Mouse (Mus musculus) kidney, postnatal 0 days (tissue): ENCODE data around the gene Ildr2. TPM values are rescaled to one million over a fixed set of nuclear protein-coding genes. Genes with fewer than 3 reads are reported as not detected.

Experiments
- ATAC-seq: fragments of 200-750 bp; cut with Nextera tagmentation; replicated peaks from 2 replicates; pipeline ENCODE4 v1.8.0; 2017; ENCODE audit warnings: low read depth, moderate number of reproducible peaks, moderate TSS enrichment, moderate library complexity; ENCODE audit not compliant: low FRiP score
- DNase-seq: peaks from one replicate; pipeline ENCODE4 v3.0.0-alpha.2; 2016; ENCODE audit warnings: low spot score
- H3K27ac ChIP-seq: fragments of 300-500 bp; sonication (generic); 2 replicates; pipeline ENCODE4 v1.5.1; 2014; ENCODE audit warnings: mild to moderate bottlenecking
- H3K27me3 ChIP-seq: fragments of 300-500 bp; sonication (generic); 2 replicates; pipeline ENCODE4 v1.6.1; 2014; ENCODE audit warnings: low read length, mixed read lengths; ENCODE audit not compliant: insufficient read depth
- H3K36me3 ChIP-seq: fragments of 300-500 bp; sonication (generic); 2 replicates; pipeline ENCODE4 v1.6.1; 2014; ENCODE audit warnings: low read length, mixed read lengths; ENCODE audit not compliant: insufficient read depth
- H3K4me1 ChIP-seq: fragments of 300-500 bp; sonication (generic); replicated peaks from 2 replicates; pipeline ENCODE4 v1.6.1; 2014; ENCODE audit warnings: antibody characterized with exemption, low read length, mixed read lengths; ENCODE audit not compliant: insufficient read depth
- H3K4me2 ChIP-seq: fragments of 300-500 bp; sonication (generic); 2 replicates; pipeline ENCODE4 v1.6.1; 2014; ENCODE audit warnings: mild to moderate bottlenecking, low read length, moderate library complexity, mixed read lengths
- H3K4me3 ChIP-seq: fragments of 300-500 bp; sonication (generic); replicated peaks from 2 replicates; pipeline ENCODE4 v1.5.1; 2014; ENCODE audit warnings: low read depth, low read length
- H3K9ac ChIP-seq: fragments of 300-500 bp; sonication (generic); 2 replicates; pipeline ENCODE4 v1.6.1; 2014; ENCODE audit warnings: low read depth, low read length
- H3K9me3 ChIP-seq: fragments of 300-500 bp; sonication (generic); replicated peaks from 2 replicates; pipeline ENCODE4 v1.6.1; 2016; ENCODE audit warnings: low read length, inconsistent platforms, mixed read lengths
- CTCF ChIP-seq: IDR thresholded peaks from 2 replicates; pipeline ENCODE4 v1.5.1; 2016; ENCODE audit warnings: antibody characterized with exemption, low read depth, mild to moderate bottlenecking, moderate library complexity
- WGBS: fragments of 180-500 bp; shearing (Covaris S2); extraction: QIAGEN DNeasy Blood & Tissue Kit; methylation state at CpG from one replicate; pipeline ENCODE4 v1.1.7; 2014; 5-methylcytosine and 5-hydroxymethylcytosine counted together
- polyA plus RNA-seq: library from polyadenylated mRNA; unstranded; fragments of >200 nt; fragmentation: Nextera tagmentation; extraction: Ambion mirVana; gene quantifications from 2 replicates; pipeline ENCODE4 v1.2.1, GENCODE M21; 2015

Ildr2 gene
- polyA plus RNA-seq, 1 experiment from 2014 or later, result 3.1 TPM

DNA sequence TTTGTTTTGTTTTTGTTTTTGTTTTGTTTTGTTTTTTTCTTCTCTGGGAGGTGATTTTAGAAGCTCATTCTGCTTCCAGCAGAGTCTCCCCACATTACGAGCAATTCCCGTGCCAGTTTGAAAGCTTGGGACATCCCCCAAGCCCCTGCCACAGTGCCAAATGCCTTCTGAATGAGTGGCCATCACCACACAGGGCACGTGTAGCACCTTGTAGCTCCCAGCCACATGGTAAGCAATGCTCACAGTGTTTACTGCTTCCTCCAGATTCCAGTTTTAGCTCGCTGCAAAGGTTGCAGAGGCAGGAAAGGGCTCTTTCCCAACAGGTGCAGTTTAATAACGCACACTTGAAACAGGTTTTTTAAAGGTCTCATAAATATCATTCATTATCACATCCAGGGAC, 107.0 kb downstream of the Ildr2 start:
- DNase-seq (no peak), ATAC-seq (no peak)
- Histone ChIP-seq H3K9ac (no peak overlapping the region), H3K36me3 (no peaks in the 10 kb centered on the region), H3K4me3 (no peak overlapping the region), H3K27ac (no peak overlapping the region), H3K27me3 (no peaks in the 10 kb centered on the region), H3K4me2 (no peak overlapping the region), H3K4me1 (no peaks in the 10 kb centered on the region), H3K9me3 (no peaks in the 10 kb centered on the region)
- TF ChIP-seq CTCF, result no peak
- WGBS, result 68% methylated on average over 5 of the region's 5 CpGs

DNA sequence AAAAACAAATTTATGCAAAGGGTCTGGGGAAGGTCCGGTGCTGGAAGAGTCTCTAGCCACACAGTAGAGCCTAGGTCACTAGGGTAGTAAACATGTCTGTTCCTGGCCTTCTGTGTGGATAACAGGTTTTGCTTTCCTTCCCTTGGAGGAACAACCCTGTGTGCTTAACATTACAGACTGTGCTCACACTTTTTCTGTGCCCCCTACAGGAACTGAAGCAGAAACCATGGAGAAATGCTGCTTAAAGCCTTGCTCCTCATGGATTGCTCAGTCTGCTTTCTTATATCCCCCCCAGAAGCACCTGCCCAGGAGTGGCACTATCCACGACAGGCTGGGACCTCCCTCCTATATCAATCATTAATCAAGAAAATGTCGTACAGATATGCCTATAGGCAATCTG, 107.9 kb downstream of the Ildr2 start:
- no peaks in the 10 kb centered on the region for H3K9me3 ChIP-seq
- WGBS, result 46% methylated on average over 3 of the region's 3 CpGs
- H3K4me2 ChIP-seq, result no peak overlapping the region
- no peak for ATAC-seq
- no peak overlapping the region for H3K9ac ChIP-seq
- no peaks in the 10 kb centered on the region for H3K27me3 ChIP-seq
- H3K36me3 ChIP-seq, result no peaks in the 10 kb centered on the region
- H3K27ac ChIP-seq, result no peak overlapping the region
- 0 out of 2 replicates have a peak, but pooled peaks have one; percentile 19 for TF ChIP-seq CTCF
- DNase-seq, result no peak
- no peak overlapping the region for H3K4me3 ChIP-seq
- no peaks in the 10 kb centered on the region for H3K4me1 ChIP-seq

DNA sequence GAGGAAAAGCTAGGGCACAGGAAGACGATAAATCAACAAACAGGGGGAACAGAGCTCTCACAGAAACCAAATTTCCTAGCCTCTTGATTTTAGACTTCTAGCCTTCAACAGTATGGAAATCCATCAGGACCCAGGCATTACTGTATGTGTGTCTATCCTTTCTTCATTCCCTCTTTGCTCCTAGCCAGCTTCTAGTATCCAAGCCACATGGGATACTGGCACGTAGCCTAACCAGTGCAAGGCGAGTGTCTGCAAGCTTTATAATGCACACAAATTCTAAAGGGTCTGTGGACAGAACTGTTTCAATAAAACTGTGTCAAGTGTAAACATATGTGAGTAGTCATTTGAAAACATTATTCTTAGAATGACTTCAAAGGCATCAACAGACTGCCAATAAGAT, 108.7 kb downstream of the Ildr2 start:
- no peak overlapping the region for H3K4me3 ChIP-seq
- no peak for ATAC-seq
- H3K9ac ChIP-seq, result no peak overlapping the region
- no peak for TF ChIP-seq CTCF
- no peaks in the 10 kb centered on the region for H3K9me3 ChIP-seq
- H3K27me3 ChIP-seq, result no peaks in the 10 kb centered on the region
- no peaks in the 10 kb centered on the region for H3K36me3 ChIP-seq
- no peak overlapping the region for H3K4me2 ChIP-seq
- H3K27ac ChIP-seq, result no peak overlapping the region
- WGBS, result 70% methylated on average over 3 of the region's 3 CpGs
- DNase-seq, result no peak
- no peaks in the 10 kb centered on the region for H3K4me1 ChIP-seq

DNA sequence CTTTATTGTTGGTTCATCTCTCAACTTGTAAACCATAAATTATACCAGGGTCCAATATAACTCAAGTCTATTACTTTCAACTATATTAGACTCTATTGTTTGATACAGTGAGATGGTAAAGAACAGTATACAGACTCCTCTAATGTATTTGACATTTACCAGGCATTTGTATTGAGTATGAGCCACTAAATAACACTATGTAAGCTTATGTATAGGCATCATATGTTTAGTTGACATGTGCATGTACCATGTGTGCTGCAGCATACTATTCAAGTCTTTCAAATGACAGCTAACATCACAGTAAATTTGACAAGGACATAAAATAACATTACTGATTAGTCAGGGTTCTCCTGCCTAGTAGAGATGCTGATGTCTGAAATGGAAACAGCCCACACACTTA, 109.2 kb downstream of the Ildr2 start:
- ATAC-seq (no peak), DNase-seq (no peak)
- no peaks in the 10 kb centered on the region for H3K4me1 ChIP-seq
- no peak overlapping the region for H3K27ac ChIP-seq
- no peaks in the 10 kb centered on the region for H3K9me3 ChIP-seq
- no peak for TF ChIP-seq CTCF
- no peak overlapping the region for H3K4me3 ChIP-seq
- no peak overlapping the region for H3K4me2 ChIP-seq
- no peaks in the 10 kb centered on the region for H3K27me3 ChIP-seq
- H3K36me3 ChIP-seq, result no peaks in the 10 kb centered on the region
- H3K9ac ChIP-seq, result no peak overlapping the region

Other genes with a start within 250 kb of the Ildr2 start
- gene Dusp27, start 126.2 kb upstream of the Ildr2 start, polyA plus RNA-seq, result 0.08 and 0.12 TPM in 2 replicates
- 0.94 and 1.1 TPM in 2 replicates for gene Gpa33, start 123.9 kb upstream of the Ildr2 start, polyA plus RNA-seq
- not detected in 2 replicates for gene Mael, start 15.4 kb upstream of the Ildr2 start, polyA plus RNA-seq
- 40.9 and 42.6 TPM in 2 replicates for gene Tada1, start 125.0 kb downstream of the Ildr2 start, polyA plus RNA-seq
- 7.3 and 7.7 TPM in 2 replicates for gene Pogk, start 155.7 kb downstream of the Ildr2 start, polyA plus RNA-seq
- not detected in 2 replicates for gene Gm4846, start 243.4 kb downstream of the Ildr2 start, polyA plus RNA-seq